Mouse (Mus musculus): Measurements from ENCODE around the gene Miga1. TPM values are rescaled to one million over a fixed set of nuclear protein-coding genes. Genes with fewer than 3 reads are reported as not detected.
A peak's percentile ranks its signal among the peaks of the same experiment; 100 is the strongest.

The Miga1 gene
- polyA plus RNA-seq, 1 experiment: 50.7 TPM

- H3K9ac ChIP-seq (ENCODE audit: low read depth, poor library complexity, severe bottlenecking): peak overlapping the region; percentile 88
- no peak overlapping the region for H3K27ac ChIP-seq (ENCODE audit: insufficient read depth, low read length)
- H3K36me3 ChIP-seq (ENCODE audit: control insufficient read depth, insufficient read depth, low read length, poor library complexity, severe bottlenecking): no peaks in the 10 kb centered on the region
- H3K4me1 ChIP-seq (ENCODE audit: control insufficient read depth, insufficient read depth, low read length): peaks cover 2% of the 10 kb centered on the region
- H3K27me3 ChIP-seq (ENCODE audit: control insufficient read depth, insufficient read depth, low read length, poor library complexity, severe bottlenecking): no peaks in the 10 kb centered on the region
- no peak for TF ChIP-seq EP300 (IDR thresholded peaks at IDR 0.05; ENCODE audit: insufficient read depth, low read depth, low read length)
- no peak for TF ChIP-seq POLR2A (IDR thresholded peaks at IDR 0.05; ENCODE audit: insufficient read depth, low read length)
- no peak for TF ChIP-seq CTCF (IDR thresholded peaks at IDR 0.05; ENCODE audit: low read depth, low read length)
- peak overlapping the region; percentile 92 for H3K4me3 ChIP-seq (ENCODE audit: low read depth, low read length)
- no peaks in the 10 kb centered on the region for H3K9me3 ChIP-seq (replicated peaks; ENCODE audit: control insufficient read depth, insufficient read depth, low read length, poor library complexity, severe bottlenecking)
Measured at GRCm38 (mm10) chr3:152347227-152347626, 7.0 kb upstream of the Miga1 start.

GRCm38 (mm10) chr3:152346633-152347141, 6.5 kb upstream of the Miga1 start:
- peak overlapping the region; percentile 92 for H3K4me3 ChIP-seq (ENCODE audit: low read depth, low read length)
- no peaks in the 10 kb centered on the region for H3K9me3 ChIP-seq (replicated peaks; ENCODE audit: control insufficient read depth, insufficient read depth, low read length, poor library complexity, severe bottlenecking)
- H3K9ac ChIP-seq (ENCODE audit: low read depth, poor library complexity, severe bottlenecking): peak overlapping the region; percentile 88
- H3K27ac ChIP-seq (ENCODE audit: insufficient read depth, low read length): no peak overlapping the region
- peaks cover 2% of the 10 kb centered on the region for H3K4me1 ChIP-seq (ENCODE audit: control insufficient read depth, insufficient read depth, low read length)
- no peaks in the 10 kb centered on the region for H3K27me3 ChIP-seq (ENCODE audit: control insufficient read depth, insufficient read depth, low read length, poor library complexity, severe bottlenecking)
- TF ChIP-seq POLR2A (IDR thresholded peaks at IDR 0.05; ENCODE audit: insufficient read depth, low read length) (no peak), EP300 (IDR thresholded peaks at IDR 0.05; ENCODE audit: insufficient read depth, low read depth, low read length) (no peak), CTCF (IDR thresholded peaks at IDR 0.05; ENCODE audit: low read depth, low read length) (no peak)
- H3K36me3 ChIP-seq (ENCODE audit: control insufficient read depth, insufficient read depth, low read length, poor library complexity, severe bottlenecking): no peaks in the 10 kb centered on the region

GRCm38 (mm10) chr3:152345732-152346632, 5.8 kb upstream of the Miga1 start, which contains the start of gene Usp33:
Usp33 (plus strand) TSS chr3:152346478.
- no peak for TF ChIP-seq CTCF (IDR thresholded peaks at IDR 0.05; ENCODE audit: low read depth, low read length)
- peak; percentile 89 for TF ChIP-seq POLR2A (IDR thresholded peaks at IDR 0.05; ENCODE audit: insufficient read depth, low read length)
- Histone ChIP-seq H3K9ac (ENCODE audit: low read depth, poor library complexity, severe bottlenecking) (peak within 1 kb of the TSS; percentile 88), H3K4me3 (ENCODE audit: low read depth, low read length) (peak within 1 kb of the TSS; percentile 92), H3K9me3 (replicated peaks; ENCODE audit: control insufficient read depth, insufficient read depth, low read length, poor library complexity, severe bottlenecking) (no peaks in the 10 kb centered on the region), H3K27me3 (ENCODE audit: control insufficient read depth, insufficient read depth, low read length, poor library complexity, severe bottlenecking) (no peaks in the 10 kb centered on the region), H3K27ac (ENCODE audit: insufficient read depth, low read length) (no peak within 1 kb of the TSS), H3K36me3 (ENCODE audit: control insufficient read depth, insufficient read depth, low read length, poor library complexity, severe bottlenecking) (no peaks in the 10 kb centered on the region), H3K4me1 (ENCODE audit: control insufficient read depth, insufficient read depth, low read length) (peaks cover 2% of the 10 kb centered on the region)

GRCm38 (mm10) chr3:152342961-152343517, 2.8 kb upstream of the Miga1 start:
- H3K27me3 ChIP-seq (ENCODE audit: control insufficient read depth, insufficient read depth, low read length, poor library complexity, severe bottlenecking): no peaks in the 10 kb centered on the region
- no peak overlapping the region for H3K9ac ChIP-seq (ENCODE audit: low read depth, poor library complexity, severe bottlenecking)
- H3K27ac ChIP-seq (ENCODE audit: insufficient read depth, low read length): no peak overlapping the region
- H3K4me1 ChIP-seq (ENCODE audit: control insufficient read depth, insufficient read depth, low read length): peaks cover 4% of the 10 kb centered on the region
- H3K4me3 ChIP-seq (ENCODE audit: low read depth, low read length): no peak overlapping the region
- TF ChIP-seq POLR2A (IDR thresholded peaks at IDR 0.05; ENCODE audit: insufficient read depth, low read length): no peak
- no peaks in the 10 kb centered on the region for H3K9me3 ChIP-seq (replicated peaks; ENCODE audit: control insufficient read depth, insufficient read depth, low read length, poor library complexity, severe bottlenecking)
- no peaks in the 10 kb centered on the region for H3K36me3 ChIP-seq (ENCODE audit: control insufficient read depth, insufficient read depth, low read length, poor library complexity, severe bottlenecking)

- peaks cover 2% of the 10 kb centered on the region for H3K4me1 ChIP-seq (ENCODE audit: control insufficient read depth, insufficient read depth, low read length)
- no peaks in the 10 kb centered on the region for H3K9me3 ChIP-seq (replicated peaks; ENCODE audit: control insufficient read depth, insufficient read depth, low read length, poor library complexity, severe bottlenecking)
- H3K27ac ChIP-seq (ENCODE audit: insufficient read depth, low read length): no peak overlapping the region
- TF ChIP-seq CTCF (IDR thresholded peaks at IDR 0.05; ENCODE audit: low read depth, low read length) (no peak), EP300 (IDR thresholded peaks at IDR 0.05; ENCODE audit: insufficient read depth, low read depth, low read length) (no peak), POLR2A (IDR thresholded peaks at IDR 0.05; ENCODE audit: insufficient read depth, low read length) (no peak)
- H3K27me3 ChIP-seq (ENCODE audit: control insufficient read depth, insufficient read depth, low read length, poor library complexity, severe bottlenecking): no peaks in the 10 kb centered on the region
- H3K9ac ChIP-seq (ENCODE audit: low read depth, poor library complexity, severe bottlenecking): no peak overlapping the region
- H3K4me3 ChIP-seq (ENCODE audit: low read depth, low read length): no peak overlapping the region
- H3K36me3 ChIP-seq (ENCODE audit: control insufficient read depth, insufficient read depth, low read length, poor library complexity, severe bottlenecking): peaks cover 18% of the 10 kb centered on the region
Measured at GRCm38 (mm10) chr3:152336085-152336484, 4.1 kb downstream of the Miga1 start.

GRCm38 (mm10) chr3:152333641-152334040, 6.6 kb downstream of the Miga1 start:
- Histone ChIP-seq H3K9me3 (replicated peaks; ENCODE audit: control insufficient read depth, insufficient read depth, low read length, poor library complexity, severe bottlenecking) (no peaks in the 10 kb centered on the region), H3K4me1 (ENCODE audit: control insufficient read depth, insufficient read depth, low read length) (no peaks in the 10 kb centered on the region), H3K36me3 (ENCODE audit: control insufficient read depth, insufficient read depth, low read length, poor library complexity, severe bottlenecking) (peaks cover 18% of the 10 kb centered on the region), H3K27ac (ENCODE audit: insufficient read depth, low read length) (no peak overlapping the region), H3K27me3 (ENCODE audit: control insufficient read depth, insufficient read depth, low read length, poor library complexity, severe bottlenecking) (no peaks in the 10 kb centered on the region), H3K4me3 (ENCODE audit: low read depth, low read length) (no peak overlapping the region), H3K9ac (ENCODE audit: low read depth, poor library complexity, severe bottlenecking) (no peak overlapping the region)
- TF ChIP-seq CTCF (IDR thresholded peaks at IDR 0.05; ENCODE audit: low read depth, low read length) (no peak), POLR2A (IDR thresholded peaks at IDR 0.05; ENCODE audit: insufficient read depth, low read length) (no peak), EP300 (IDR thresholded peaks at IDR 0.05; ENCODE audit: insufficient read depth, low read depth, low read length) (no peak)

Data from ES-Bruce4 (cell line).